Mouse (Mus musculus): ENCODE results near the gene Dmrtc1c2. TPM values are rescaled to one million over a fixed set of nuclear protein-coding genes. Genes with fewer than 3 reads are reported as not detected.
"Not testable (repeated sequence)": the region's sequence is repeated elsewhere in the genome, so short reads cannot be mapped to it uniquely, and the experiment has no call there.

Gene Dmrtc1c2
- polyA plus RNA-seq (2017; shearing (Covaris generic)), result not detected

GRCm38 (mm10) chrX:102854516-102854915, at the start of gene Dmrtc1c2:
Gene Dmrtc1c2, minus strand, starts transcription at chrX:102854616.
- not testable (repeated sequence) for ATAC-seq

GRCm38 (mm10) chrX:102867871-102868270, 13.5 kb upstream of the Dmrtc1c2 start, which contains the start of gene 1700031F05Rik:
Gene 1700031F05Rik, minus strand, starts transcription at chrX:102867971.
- ATAC-seq, result no peak

GRCm38 (mm10) chrX:102812311-102812710, 42.1 kb downstream of the Dmrtc1c2 start:
- no peak for ATAC-seq

GRCm38 (mm10) chrX:102802663-102803062, 51.8 kb downstream of the Dmrtc1c2 start, which contains the start of gene Dmrtc1c1:
Gene Dmrtc1c1, plus strand, starts transcription at chrX:102802963.
- not testable (repeated sequence) for ATAC-seq

Other genes with a start within 250 kb of the Dmrtc1c2 start
- under 1 TPM; 0.11 to 0.25 TPM for gene Phka1, start 210.4 kb downstream of the Dmrtc1c2 start, polyA plus RNA-seq (2017; shearing (Covaris generic))
- not detected for gene Gm3880, start 167.6 kb downstream of the Dmrtc1c2 start, polyA plus RNA-seq (2017; shearing (Covaris generic))
- not detected for gene Gm9112, start 147.0 kb downstream of the Dmrtc1c2 start, polyA plus RNA-seq (2017; shearing (Covaris generic))
- not detected for gene Dmrtc1b, start 146.8 kb downstream of the Dmrtc1c2 start, polyA plus RNA-seq (2017; shearing (Covaris generic))
- not detected for gene Dmrtc1c1, start 51.7 kb downstream of the Dmrtc1c2 start, polyA plus RNA-seq (2017; shearing (Covaris generic))
- gene 1700031F05Rik, start 13.4 kb upstream of the Dmrtc1c2 start, polyA plus RNA-seq (2017; shearing (Covaris generic)), result not detected
- gene Dmrtc1a, start 54.1 kb upstream of the Dmrtc1c2 start, polyA plus RNA-seq (2017; shearing (Covaris generic)), result not detected
- not detected for gene 1700011M02Rik, start 54.3 kb upstream of the Dmrtc1c2 start, polyA plus RNA-seq (2017; shearing (Covaris generic))
- gene 1700018G05Rik, start 73.8 kb upstream of the Dmrtc1c2 start, polyA plus RNA-seq (2017; shearing (Covaris generic)), result not detected